Mouse (Mus musculus) limb, embryonic 10.5 days (tissue): ENCODE data around the gene Ckb. TPM values are rescaled to one million over a fixed set of nuclear protein-coding genes. Genes with fewer than 3 reads are reported as not detected.

Experiments
- DNase-seq: peaks from one replicate; pipeline ENCODE4 v3.0.0-alpha.2; 2017; ENCODE audit warnings: low spot score
- H3K27ac ChIP-seq: fragments of 300-500 bp; sonication (generic); 2 replicates; pipeline ENCODE4 v1.5.1; 2016; ENCODE audit warnings: mild to moderate bottlenecking
- H3K27me3 ChIP-seq: fragments of 300-500 bp; sonication (generic); 2 replicates; pipeline ENCODE4 v1.6.1; 2016; ENCODE audit warnings: low read depth, mild to moderate bottlenecking; ENCODE audit not compliant: poor library complexity, severe bottlenecking
- H3K36me3 ChIP-seq: fragments of 300-500 bp; sonication (generic); 2 replicates; pipeline ENCODE4 v1.6.1; 2016; ENCODE audit warnings: mild to moderate bottlenecking, moderate library complexity
- H3K4me1 ChIP-seq: fragments of 300-500 bp; sonication (generic); 2 replicates; pipeline ENCODE4 v1.6.1; 2016
- H3K4me3 ChIP-seq: fragments of 300-500 bp; sonication (generic); 2 replicates; pipeline ENCODE4 v1.5.1; 2016; ENCODE audit warnings: mild to moderate bottlenecking, moderate library complexity
- H3K9me3 ChIP-seq: fragments of 300-500 bp; sonication (generic); replicated peaks from 2 replicates; pipeline ENCODE4 v1.6.1; 2016; ENCODE audit warnings: mild to moderate bottlenecking
- WGBS: fragments of 180-500 bp; shearing (Covaris S2); methylation state at CpG from one replicate; pipeline ENCODE4 v1.1.7; 2016; 5-methylcytosine and 5-hydroxymethylcytosine counted together
- polyA plus RNA-seq: library from polyadenylated mRNA; unstranded; fragments of >200 nt; fragmentation: Nextera tagmentation; extraction: Ambion mirVana; gene quantifications from 2 replicates; pipeline ENCODE4 v1.2.1, GENCODE M21; 2016

Ckb gene
- polyA plus RNA-seq, 1 experiment from 2014 or later, result 55.9 TPM

DNA sequence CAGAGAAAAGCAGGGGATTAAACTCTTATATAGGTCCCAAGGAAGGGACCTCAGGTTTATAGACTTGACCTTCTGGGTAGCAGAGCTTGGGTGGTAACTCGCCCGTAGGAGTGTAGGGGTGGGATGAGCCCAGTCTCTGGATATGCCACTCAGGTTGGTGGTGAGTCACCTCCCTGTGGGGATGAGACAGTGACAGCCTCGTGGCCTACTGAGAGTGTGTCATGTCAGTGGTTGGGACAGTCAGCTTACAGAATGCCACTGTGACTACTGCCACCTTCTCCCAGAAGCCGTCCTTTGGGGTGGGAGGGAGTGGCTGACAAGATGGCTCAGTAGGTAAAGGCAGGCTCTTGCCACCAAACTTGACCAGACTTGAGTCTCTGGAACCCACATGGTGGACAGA lies 14.3 kb upstream of the Ckb start:
- H3K4me3 ChIP-seq, result no peak overlapping the region
- 87% methylated on average over 4 of the region's 4 CpGs for WGBS
- no peak overlapping the region for H3K27ac ChIP-seq
- peaks cover 15% of the 10 kb centered on the region for H3K4me1 ChIP-seq
- peaks cover 28% of the 10 kb centered on the region for H3K36me3 ChIP-seq
- no peaks in the 10 kb centered on the region for H3K27me3 ChIP-seq
- DNase-seq, result no peak
- no peaks in the 10 kb centered on the region for H3K9me3 ChIP-seq

DNA sequence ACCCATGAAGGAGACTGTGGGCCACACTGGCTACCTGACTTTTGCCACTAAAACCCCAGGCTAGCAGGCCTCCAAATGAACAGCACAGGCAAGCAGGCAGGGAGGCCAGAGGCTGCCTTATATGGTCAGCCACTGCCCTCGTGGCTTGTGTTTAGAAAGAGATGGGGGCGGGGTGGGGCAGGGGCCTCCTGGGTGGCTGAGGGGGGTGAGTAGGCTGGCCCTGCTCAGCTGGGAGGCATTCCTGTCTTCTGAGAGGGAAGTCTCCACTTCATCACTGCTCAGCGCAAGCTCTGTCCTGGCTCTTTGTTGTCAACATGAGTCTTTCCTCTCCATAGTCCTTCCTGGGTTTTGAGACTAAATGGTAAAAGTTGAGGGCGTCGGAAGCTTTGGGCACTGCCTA lies 10.7 kb upstream of the Ckb start:
- no peak overlapping the region for H3K4me3 ChIP-seq
- H3K36me3 ChIP-seq, result peaks cover 42% of the 10 kb centered on the region
- H3K9me3 ChIP-seq, result no peaks in the 10 kb centered on the region
- no peak overlapping the region for H3K27ac ChIP-seq
- H3K4me1 ChIP-seq, result peaks cover 18% of the 10 kb centered on the region
- no peaks in the 10 kb centered on the region for H3K27me3 ChIP-seq
- no peak for DNase-seq
- WGBS, result 68% methylated on average over 5 of the region's 5 CpGs

GRCm38 (mm10) chr12:111682003-111682402 lies 9.9 kb upstream of the Ckb start:
- DNase-seq, result no peak
- Histone ChIP-seq H3K4me1 (peaks cover 25% of the 10 kb centered on the region), H3K27me3 (no peaks in the 10 kb centered on the region), H3K36me3 (peaks cover 42% of the 10 kb centered on the region), H3K27ac (no peak overlapping the region), H3K9me3 (no peaks in the 10 kb centered on the region), H3K4me3 (no peak overlapping the region)
- WGBS, result 90% methylated on average over 5 of the region's 5 CpGs

GRCm38 (mm10) chr12:111681305-111681704 lies 9.2 kb upstream of the Ckb start:
- Histone ChIP-seq H3K4me1 (peaks cover 25% of the 10 kb centered on the region), H3K27ac (no peak overlapping the region), H3K27me3 (no peaks in the 10 kb centered on the region; the same call in 1 of the 2 replicates), H3K4me3 (no peak overlapping the region), H3K9me3 (no peaks in the 10 kb centered on the region), H3K36me3 (peaks cover 42% of the 10 kb centered on the region)
- 83% methylated on average over 8 of the region's 8 CpGs for WGBS
- no peak for DNase-seq

GRCm38 (mm10) chr12:111680661-111681060 lies 8.5 kb upstream of the Ckb start:
- H3K4me1 ChIP-seq, result peaks cover 25% of the 10 kb centered on the region
- peaks cover 6% of the 10 kb centered on the region; the same call in 1 of the 2 replicates for H3K27me3 ChIP-seq
- H3K9me3 ChIP-seq, result no peaks in the 10 kb centered on the region
- peaks cover 42% of the 10 kb centered on the region for H3K36me3 ChIP-seq
- 96% methylated on average over 13 of the region's 13 CpGs for WGBS
- DNase-seq, result no peak
- no peak overlapping the region for H3K27ac ChIP-seq
- H3K4me3 ChIP-seq, result no peak overlapping the region

GRCm38 (mm10) chr12:111678997-111679396 lies 6.9 kb upstream of the Ckb start:
- Histone ChIP-seq H3K4me1 (peaks cover 22% of the 10 kb centered on the region), H3K9me3 (no peaks in the 10 kb centered on the region), H3K27ac (no peak overlapping the region), H3K36me3 (peaks cover 40% of the 10 kb centered on the region), H3K4me3 (peak overlapping the region; percentile 90), H3K27me3 (peaks cover 21% of the 10 kb centered on the region)
- WGBS, result 60% methylated on average over 7 of the region's 7 CpGs
- no peak for DNase-seq

DNA sequence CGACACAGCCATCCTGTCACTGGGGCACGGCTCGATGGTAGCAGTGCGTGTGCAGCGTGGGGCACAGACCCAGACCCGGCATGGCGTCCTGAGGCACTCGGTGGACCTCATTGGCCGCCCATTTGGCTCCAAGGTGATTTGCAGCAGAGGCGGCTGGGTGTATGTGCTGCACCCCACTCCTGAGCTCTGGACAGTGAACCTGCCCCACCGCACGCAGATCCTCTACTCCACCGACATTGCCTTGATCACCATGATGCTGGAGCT lies 6.5 kb upstream of the Ckb start:
- H3K27me3 ChIP-seq, result peaks cover 25% of the 10 kb centered on the region
- peaks cover 22% of the 10 kb centered on the region for H3K4me1 ChIP-seq
- peak overlapping the region; percentile 90 for H3K27ac ChIP-seq
- peak overlapping the region; percentile 90 for H3K4me3 ChIP-seq
- WGBS, result 6% methylated on average over 13 of the region's 13 CpGs
- DNase-seq, result no peak
- H3K9me3 ChIP-seq, result no peaks in the 10 kb centered on the region
- peaks cover 36% of the 10 kb centered on the region for H3K36me3 ChIP-seq

DNA sequence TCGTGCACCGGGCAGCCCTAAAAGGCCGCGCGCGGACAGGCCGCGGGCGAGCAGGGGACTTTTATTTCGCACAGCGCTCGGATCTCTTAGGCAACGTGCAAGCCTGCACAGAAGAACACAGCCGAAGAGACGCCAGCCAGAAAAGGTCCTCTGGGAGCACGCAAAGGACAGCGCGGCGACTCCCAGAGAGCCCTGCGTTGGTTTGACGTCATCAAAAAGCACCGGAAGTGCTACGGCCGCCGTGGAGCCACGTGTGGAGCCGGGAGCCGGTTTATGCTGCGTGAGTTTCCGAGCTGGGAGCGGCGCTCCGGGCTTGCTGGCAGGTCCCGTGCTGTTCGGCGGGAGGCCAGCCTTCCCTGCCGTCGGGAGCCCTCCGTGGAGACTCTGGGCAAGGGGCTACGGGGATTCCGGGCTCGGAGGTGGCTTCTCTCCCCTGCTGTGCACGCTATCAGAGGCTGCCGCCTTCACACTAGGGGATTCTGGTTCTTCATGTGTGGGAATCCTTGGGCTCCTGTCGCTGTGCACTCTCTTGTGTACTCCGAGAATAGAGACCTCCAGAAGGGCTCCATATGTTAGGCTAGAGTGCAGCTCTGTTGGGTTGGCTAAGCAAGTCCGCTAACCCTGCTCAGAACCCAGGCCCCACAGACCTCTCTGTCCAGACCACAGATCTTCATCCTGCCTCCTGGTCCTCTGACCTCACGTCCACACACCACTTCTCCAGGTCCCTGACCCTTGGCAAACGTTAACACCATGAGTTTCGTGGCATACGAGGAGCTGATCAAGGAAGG lies 5.9 kb upstream of the Ckb start, which contains the start of gene Trmt61a:
Gene Trmt61a, plus strand, starts transcription at position 224 of the 788 bp plus-strand sequence.
- peaks cover 30% of the 10 kb centered on the region for H3K27me3 ChIP-seq
- H3K9me3 ChIP-seq, result no peaks in the 10 kb centered on the region
- under 1% methylated on average over 51 of the region's 51 CpGs for WGBS
- H3K36me3 ChIP-seq, result peaks cover 31% of the 10 kb centered on the region
- H3K4me1 ChIP-seq, result peaks cover 23% of the 10 kb centered on the region
- peak within 1 kb of the TSS; percentile 90 for H3K4me3 ChIP-seq
- peak within 1 kb of the TSS; percentile 90 for H3K27ac ChIP-seq
- peak; percentile 97 for DNase-seq

GRCm38 (mm10) chr12:111677421-111677820 lies 5.3 kb upstream of the Ckb start:
- DNase-seq, result no peak
- 22% methylated on average over 5 of the region's 5 CpGs for WGBS
- no peaks in the 10 kb centered on the region for H3K9me3 ChIP-seq

DNA sequence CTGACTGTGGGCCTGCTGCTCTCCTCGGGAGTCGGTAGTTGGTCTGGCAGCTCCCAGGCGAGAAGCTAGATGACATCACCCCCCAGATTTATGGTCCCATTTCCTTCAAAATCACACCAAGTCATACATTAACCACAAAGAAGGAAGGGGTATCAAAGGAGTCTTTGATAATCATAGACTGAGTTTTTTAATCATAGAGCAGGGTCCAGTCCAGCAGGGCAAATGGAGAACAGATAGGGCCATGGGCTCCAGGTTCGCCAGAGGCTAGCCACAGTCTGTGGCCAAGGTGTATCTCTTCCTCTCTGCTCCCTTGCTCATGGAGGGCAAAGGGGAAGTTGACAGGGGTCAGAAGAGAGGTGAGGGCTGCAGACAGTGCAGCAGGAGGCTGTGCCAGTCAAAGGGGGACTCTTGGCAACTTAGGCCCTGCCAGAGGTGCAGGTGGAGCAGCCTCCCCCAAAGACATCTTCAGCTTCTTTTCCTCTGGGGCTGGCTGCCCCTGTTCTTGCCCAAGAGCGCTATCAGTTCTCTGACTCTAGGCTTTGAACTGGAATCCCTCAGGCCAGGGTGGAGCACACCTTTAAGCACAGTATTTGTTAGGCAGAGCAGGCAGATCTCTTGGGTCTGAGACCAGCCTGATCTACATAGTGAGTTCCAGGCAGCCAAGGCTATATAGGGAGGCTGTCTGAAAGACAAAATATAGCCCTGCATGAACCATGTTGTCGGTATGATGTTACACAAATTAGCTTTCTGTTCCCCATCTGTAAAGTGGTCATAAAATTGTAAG lies 3.9 kb upstream of the Ckb start:
- peaks cover 43% of the 10 kb centered on the region for H3K4me1 ChIP-seq
- peaks cover 10% of the 10 kb centered on the region for H3K36me3 ChIP-seq
- DNase-seq, result no peak
- H3K4me3 ChIP-seq, result no peak overlapping the region
- 78% methylated on average over 6 of the region's 6 CpGs for WGBS
- peaks cover 51% of the 10 kb centered on the region for H3K27me3 ChIP-seq
- no peak overlapping the region for H3K27ac ChIP-seq
- no peaks in the 10 kb centered on the region for H3K9me3 ChIP-seq

More at GRCm38 (mm10) chr12:111677421-111677820, 5.3 kb upstream of the Ckb start:
- Histone ChIP-seq H3K4me3 (peak overlapping the region; percentile 90), H3K36me3 (peaks cover 25% of the 10 kb centered on the region), H3K27me3 (peaks cover 37% of the 10 kb centered on the region), H3K4me1 (peaks cover 29% of the 10 kb centered on the region), H3K27ac (peak overlapping the region; percentile 90)

DNA sequence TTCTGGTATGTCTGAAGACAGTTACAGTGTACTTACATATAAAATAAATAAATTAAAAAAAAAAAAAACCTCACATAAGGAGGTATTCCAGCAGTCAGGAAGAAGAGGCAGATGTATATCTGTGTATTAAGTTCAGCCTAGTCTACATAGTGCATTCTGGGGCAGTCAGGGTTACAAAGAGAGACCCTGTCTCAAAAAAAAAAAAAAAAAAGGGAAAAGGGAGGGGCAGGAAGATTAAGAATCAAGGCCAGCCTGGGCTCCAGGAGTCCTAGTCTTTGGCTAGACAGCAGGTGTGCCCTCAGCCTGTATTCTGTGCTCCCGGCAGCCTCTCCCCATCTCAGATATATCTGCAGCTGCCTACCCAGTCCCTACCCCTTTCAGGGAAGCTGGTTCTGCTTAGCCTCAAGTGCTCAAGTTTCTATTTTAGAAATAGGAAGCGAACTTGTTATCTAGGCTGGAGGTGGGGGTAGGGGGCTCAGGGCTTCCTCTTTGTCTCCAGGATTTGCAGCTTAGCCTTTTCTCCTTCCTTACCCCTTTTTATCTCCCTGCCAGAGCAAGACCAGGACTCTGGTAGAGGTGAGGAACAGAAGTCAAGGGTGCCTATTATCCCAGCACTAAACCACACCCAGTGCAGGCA lies 2.8 kb upstream of the Ckb start:
- Histone ChIP-seq H3K4me3 (no peak overlapping the region), H3K36me3 (0 out of 2 replicates have a peak, but pooled peaks cover under 1% of the 10 kb centered on the region), H3K27ac (no peak overlapping the region), H3K4me1 (peaks cover 54% of the 10 kb centered on the region), H3K9me3 (no peaks in the 10 kb centered on the region), H3K27me3 (peaks cover 61% of the 10 kb centered on the region)
- DNase-seq, result no peak
- 78% methylated on average over 2 of the region's 2 CpGs for WGBS

- 14% methylated on average over 12 of the region's 12 CpGs for WGBS
- peaks cover 55% of the 10 kb centered on the region for H3K4me1 ChIP-seq
- no peaks in the 10 kb centered on the region for H3K36me3 ChIP-seq
- DNase-seq, result no peak
- H3K27ac ChIP-seq, result peak overlapping the region; percentile 63
- H3K9me3 ChIP-seq, result no peaks in the 10 kb centered on the region
- peak overlapping the region; percentile 58 for H3K4me3 ChIP-seq
- peaks cover 76% of the 10 kb centered on the region for H3K27me3 ChIP-seq
Observed at GRCm38 (mm10) chr12:111672581-111672980, 443 bp upstream of the Ckb start.
